Mouse (Mus musculus): ENCODE results near the gene Ccnc. TPM values are rescaled to one million over a fixed set of nuclear protein-coding genes. Genes with fewer than 3 reads are reported as not detected.

The Ccnc gene
- 10 to 100 TPM; 15.5 to 16.3 TPM for total RNA-seq (2021)
- long read RNA-seq, experiment 1, transcript Ccnc-203 (12 exons, 1,406 nt) = major isoform, 10 of 20 reads
- long read RNA-seq, experiment 1, partial matches to known transcripts = 3 of 20 reads
- long read RNA-seq, experiment 1, other reads (novel, unspliced or antisense) = 6 of 20 reads
- long read RNA-seq, experiment 2, transcript Ccnc-203 (12 exons, 1,406 nt) = major isoform, 7 of 15 reads
- long read RNA-seq, experiment 2, partial matches to known transcripts = 1 of 15 reads
- long read RNA-seq, experiment 2, other reads (novel, unspliced or antisense) = 3 of 15 reads

- peak; percentile 78 to 90 for DNase-seq (ENCODE audit: low spot score in 2 of 2)
Measured at GRCm38 (mm10) chr4:21727615-21728165, at the start of gene Ccnc. Gene Ccnc (plus strand): TSS chr4:21727701.

- no peak for DNase-seq (ENCODE audit: low spot score in 2 of 2)
Measured at GRCm38 (mm10) chr4:21678101-21678974, 49.2 kb upstream of the Ccnc start.

GRCm38 (mm10) chr4:21678975-21679623, 48.4 kb upstream of the Ccnc start:
- peak; percentile 21 to 31 for DNase-seq (ENCODE audit: low spot score in 2 of 2)

- no peak for DNase-seq (ENCODE audit: low spot score in 2 of 2)
Measured at GRCm38 (mm10) chr4:21679624-21680480, 47.6 kb upstream of the Ccnc start.

GRCm38 (mm10) chr4:21680971-21681370, 46.5 kb upstream of the Ccnc start:
- DNase-seq (ENCODE audit: low spot score in 2 of 2) = no peak

GRCm38 (mm10) chr4:21682421-21683150, 44.9 kb upstream of the Ccnc start:
- no peak for DNase-seq (ENCODE audit: low spot score in 2 of 2)

GRCm38 (mm10) chr4:21684341-21684970, 43.0 kb upstream of the Ccnc start:
- DNase-seq (ENCODE audit: low spot score in 2 of 2) = no peak

GRCm38 (mm10) chr4:21685595-21686091, 41.9 kb upstream of the Ccnc start, which contains the start of gene Prdm13:
Gene Prdm13 (minus strand): TSS chr4:21685963.
- no peak for DNase-seq (ENCODE audit: low spot score in 2 of 2)

GRCm38 (mm10) chr4:21686416-21686815, 41.1 kb upstream of the Ccnc start:
- no peak for DNase-seq (ENCODE audit: low spot score in 2 of 2)

- DNase-seq (ENCODE audit: low spot score in 2 of 2) = no peak
Measured at GRCm38 (mm10) chr4:21686934-21687333, 40.6 kb upstream of the Ccnc start.

GRCm38 (mm10) chr4:21687783-21688702, 39.5 kb upstream of the Ccnc start:
- DNase-seq (ENCODE audit: low spot score in 2 of 2) = no peak

- no peak for DNase-seq (ENCODE audit: low spot score in 2 of 2)
Measured at GRCm38 (mm10) chr4:21688703-21689200, 38.7 kb upstream of the Ccnc start.

GRCm38 (mm10) chr4:21689492-21689941, 38.0 kb upstream of the Ccnc start:
- DNase-seq (ENCODE audit: low spot score in 2 of 2) = no peak

GRCm38 (mm10) chr4:21690221-21690620, 37.3 kb upstream of the Ccnc start:
- DNase-seq (ENCODE audit: low spot score in 2 of 2) = no peak

- no peak for DNase-seq (ENCODE audit: low spot score in 2 of 2)
Measured at GRCm38 (mm10) chr4:21695638-21696254, 31.8 kb upstream of the Ccnc start.

GRCm38 (mm10) chr4:21705046-21705445, 22.5 kb upstream of the Ccnc start:
- DNase-seq (ENCODE audit: low spot score in 2 of 2) = no peak

GRCm38 (mm10) chr4:21712147-21712546, 15.4 kb upstream of the Ccnc start:
- DNase-seq (ENCODE audit: low spot score in 2 of 2) = peak; percentile 47 to 88

Data from gastrocnemius, postnatal 4 days (tissue).